Mouse (Mus musculus) lung, adult 2 months (tissue): Measurements from ENCODE around the gene Slc16a12.
A peak's percentile ranks its signal among the peaks of the same experiment; 100 is the strongest.

Source experiments
- CTCF ChIP-seq: fragments of 200-500 bp; IDR thresholded peaks from 2 replicates; pipeline ENCODE4 v1.5.1; 2011; ENCODE audit warnings: mild to moderate bottlenecking, low read length, control low read depth; ENCODE audit not compliant: insufficient read depth
- POLR2A ChIP-seq: fragments of 200-500 bp; IDR thresholded peaks from 2 replicates; pipeline ENCODE4 v1.6.1; 2011; ENCODE audit warnings: low read depth, mild to moderate bottlenecking, control low read depth, low read length, borderline replicate concordance; ENCODE audit errors: extremely low read depth

GRCm38 (mm10) chr19:34640623-34641022 is 106.5 kb downstream of the Slc16a12 start, which contains the start of the genes Ifit1bl2 and Ifit1:
- TF ChIP-seq CTCF (no peak), POLR2A (peak; percentile 42; the same call in 1 of the 2 replicates)
